Mouse (Mus musculus) intestine, embryonic 16.5 days (tissue): ENCODE measurements around the gene Nfic. TPM values are rescaled to one million over a fixed set of nuclear protein-coding genes. Genes with fewer than 3 reads are reported as not detected.
A peak's percentile ranks its signal among the peaks of the same experiment; 100 is the strongest.

Source experiments
- ATAC-seq: fragments of 200-750 bp; cut with Nextera tagmentation; 2 replicates; pipeline ENCODE4 v1.8.0; 2017; ENCODE audit warnings: moderate TSS enrichment, moderate library complexity
- H3K27ac ChIP-seq: fragments of 300-500 bp; sonication (generic); 2 replicates; pipeline ENCODE4 v1.5.1; 2014; ENCODE audit warnings: mild to moderate bottlenecking, low read length
- H3K27me3 ChIP-seq: fragments of 300-500 bp; sonication (generic); replicated peaks from 2 replicates; pipeline ENCODE4 v1.6.1; 2014; ENCODE audit warnings: low read length, control low read depth, mixed read lengths; ENCODE audit not compliant: control insufficient read depth, insufficient read depth
- H3K36me3 ChIP-seq: fragments of 300-500 bp; sonication (generic); 2 replicates; pipeline ENCODE4 v1.6.1; 2014; ENCODE audit warnings: low read length, control low read depth; ENCODE audit not compliant: control insufficient read depth, insufficient read depth
- H3K4me1 ChIP-seq: fragments of 300-500 bp; sonication (generic); 2 replicates; pipeline ENCODE4 v1.6.1; 2014; ENCODE audit warnings: low read length, control low read depth, mixed read lengths; ENCODE audit not compliant: control insufficient read depth, insufficient read depth
- H3K4me2 ChIP-seq: fragments of 300-500 bp; sonication (generic); 2 replicates; pipeline ENCODE4 v1.6.1; 2014; ENCODE audit warnings: low read depth, low read length, control low read depth
- H3K4me3 ChIP-seq: fragments of 300-500 bp; sonication (generic); 2 replicates; pipeline ENCODE4 v1.5.1; 2014; ENCODE audit warnings: mild to moderate bottlenecking, low read length
- H3K9ac ChIP-seq: fragments of 300-500 bp; sonication (generic); 2 replicates; pipeline ENCODE4 v1.6.1; 2014; ENCODE audit warnings: low read depth, low read length
- H3K9me3 ChIP-seq: fragments of 300-500 bp; sonication (generic); 2 replicates; pipeline ENCODE4 v1.6.1; 2016; ENCODE audit warnings: low read length, control low read depth; ENCODE audit not compliant: control insufficient read depth
- WGBS: fragments of 180-500 bp; shearing (Covaris S2); extraction: QIAGEN DNeasy Blood & Tissue Kit; methylation state at CpG from one replicate; pipeline ENCODE4 v1.1.7; 2014; 5-methylcytosine and 5-hydroxymethylcytosine counted together
- polyA plus RNA-seq: library from polyadenylated mRNA; unstranded; fragments of >200 nt; fragmentation: Nextera tagmentation; extraction: Ambion mirVana; gene quantifications from 2 replicates; pipeline ENCODE4 v1.2.1, GENCODE M21; 2015

Nfic gene
- polyA plus RNA-seq, 1 experiment from 2014 or later: 49.8 TPM

DNA sequence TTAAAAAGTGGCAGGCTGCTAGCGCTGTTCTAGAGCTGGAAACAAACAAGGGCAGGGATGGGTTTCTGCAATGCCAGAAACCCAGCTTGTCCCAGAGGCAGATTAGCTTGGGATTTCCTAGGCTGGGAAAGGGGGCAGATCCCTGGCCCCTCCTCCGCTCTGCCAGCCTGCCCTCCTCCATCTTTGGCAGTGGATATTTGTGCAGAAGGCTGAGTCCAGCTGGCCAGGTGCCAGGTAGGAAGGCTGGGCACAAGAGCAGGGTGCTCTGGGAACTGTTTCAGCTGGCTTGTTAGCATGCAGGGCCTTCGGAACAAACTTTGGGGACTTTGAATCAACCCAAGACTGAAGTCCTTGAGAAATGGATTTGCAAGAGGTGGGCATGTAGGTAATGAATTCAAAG lies 20.0 kb downstream of the Nfic start:
- Histone ChIP-seq H3K4me2 (no peak overlapping the region), H3K27ac (peak overlapping the region; percentile 33; the same call in 1 of the 2 replicates), H3K9me3 (no peaks in the 10 kb centered on the region), H3K4me3 (no peak overlapping the region), H3K27me3 (peaks cover 6% of the 10 kb centered on the region; the same call in 1 of the 2 replicates), H3K36me3 (no peaks in the 10 kb centered on the region), H3K4me1 (peaks cover 24% of the 10 kb centered on the region), H3K9ac (0 out of 2 replicates have a peak overlapping the region, but pooled peaks have one; percentile 29)
- ATAC-seq: no peak
- 66% methylated on average over 3 of the region's 3 CpGs for WGBS

DNA sequence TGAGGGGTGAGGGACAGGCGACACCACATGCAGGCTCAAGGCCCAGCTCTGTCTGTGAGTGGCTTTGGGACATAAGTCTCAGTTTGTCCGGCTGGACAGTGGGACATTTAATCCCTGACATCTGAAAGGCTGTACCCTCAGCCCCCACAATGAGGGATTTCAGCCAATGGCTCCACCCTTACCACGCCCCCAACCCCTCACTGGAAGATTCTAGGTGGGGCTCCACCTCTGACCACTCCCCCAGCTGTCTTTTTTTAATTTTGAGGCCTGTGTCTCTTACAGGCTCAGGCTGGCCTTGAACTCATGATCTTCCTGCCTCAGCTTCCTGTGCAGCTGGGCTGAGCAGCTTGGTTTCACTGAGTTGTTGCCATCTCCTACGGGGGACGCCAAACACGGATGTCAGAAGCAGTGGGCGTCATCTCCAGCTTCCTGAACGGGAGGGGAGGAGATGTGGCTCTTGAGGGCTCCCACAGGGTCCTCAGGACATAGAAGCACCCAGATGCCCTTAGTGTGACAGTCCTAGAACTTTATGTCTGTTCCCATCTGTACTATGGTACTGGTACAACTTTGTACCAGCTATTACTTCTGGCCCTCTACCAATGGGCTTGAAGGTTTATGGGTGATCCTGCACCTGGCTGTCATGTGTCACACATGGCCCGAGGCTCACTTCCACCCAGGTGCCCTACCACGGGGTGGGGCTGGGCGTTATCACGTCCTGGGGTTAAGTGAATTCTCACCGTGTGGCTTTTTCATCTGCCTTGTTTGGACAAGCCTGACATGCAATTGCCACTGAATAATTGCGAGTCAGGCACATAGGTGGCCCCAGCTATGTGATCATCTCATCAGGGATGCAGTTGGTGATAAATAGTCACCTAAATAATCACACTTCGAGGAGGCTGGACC lies 20.8 kb downstream of the Nfic start:
- H3K27ac ChIP-seq: no peak overlapping the region
- H3K4me3 ChIP-seq: no peak overlapping the region
- 49% methylated on average over 15 of the region's 15 CpGs for WGBS
- no peak for ATAC-seq
- H3K4me1 ChIP-seq: peaks cover 25% of the 10 kb centered on the region
- H3K9me3 ChIP-seq: no peaks in the 10 kb centered on the region
- H3K4me2 ChIP-seq: no peak overlapping the region
- H3K9ac ChIP-seq: 0 out of 2 replicates have a peak overlapping the region, but pooled peaks have one; percentile 29
- H3K36me3 ChIP-seq: no peaks in the 10 kb centered on the region
- peaks cover 6% of the 10 kb centered on the region; the same call in 1 of the 2 replicates for H3K27me3 ChIP-seq

DNA sequence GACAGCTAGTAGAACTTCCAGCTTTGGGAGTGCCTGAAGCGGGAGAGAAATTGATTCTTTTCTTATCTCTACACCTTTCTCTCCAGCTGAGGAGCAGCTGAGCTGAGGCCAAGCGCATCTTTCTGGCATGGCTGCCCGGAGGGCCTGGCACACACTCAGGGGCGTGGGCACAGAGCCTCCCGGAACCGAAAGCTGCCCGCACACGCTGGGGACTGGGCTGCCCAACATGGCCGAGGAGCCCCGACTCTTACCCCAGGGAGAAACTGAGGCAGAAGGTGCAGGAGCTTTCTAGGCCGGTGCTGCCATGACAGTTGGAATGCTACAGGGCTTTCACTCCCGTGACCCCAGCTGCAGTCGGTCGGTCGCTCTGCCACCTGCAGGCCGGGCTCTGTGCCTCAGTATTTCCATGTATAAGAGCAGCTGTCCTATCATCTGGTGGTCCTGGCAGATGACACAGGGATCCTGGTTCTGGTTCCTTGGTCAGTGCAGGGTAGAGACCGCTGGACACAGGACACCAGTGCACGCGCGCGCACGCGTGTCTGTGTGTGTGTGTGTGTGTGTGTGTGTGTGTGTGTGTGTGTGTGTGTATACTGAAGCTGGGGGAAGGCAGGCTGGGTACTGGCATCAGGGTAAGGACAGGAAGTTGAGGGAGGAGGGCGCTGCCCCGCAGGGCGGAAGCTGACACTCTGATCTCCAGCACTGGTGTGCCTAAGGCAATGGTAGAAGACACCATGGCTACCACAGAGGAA lies 21.7 kb downstream of the Nfic start:
- Histone ChIP-seq H3K4me2 (no peak overlapping the region), H3K9ac (no peak overlapping the region), H3K27me3 (peaks cover 6% of the 10 kb centered on the region; the same call in 1 of the 2 replicates), H3K9me3 (no peaks in the 10 kb centered on the region), H3K27ac (no peak overlapping the region), H3K4me3 (no peak overlapping the region), H3K36me3 (no peaks in the 10 kb centered on the region), H3K4me1 (peaks cover 29% of the 10 kb centered on the region)
- no peak for ATAC-seq
- WGBS: 78% methylated on average over 26 of the region's 26 CpGs

DNA sequence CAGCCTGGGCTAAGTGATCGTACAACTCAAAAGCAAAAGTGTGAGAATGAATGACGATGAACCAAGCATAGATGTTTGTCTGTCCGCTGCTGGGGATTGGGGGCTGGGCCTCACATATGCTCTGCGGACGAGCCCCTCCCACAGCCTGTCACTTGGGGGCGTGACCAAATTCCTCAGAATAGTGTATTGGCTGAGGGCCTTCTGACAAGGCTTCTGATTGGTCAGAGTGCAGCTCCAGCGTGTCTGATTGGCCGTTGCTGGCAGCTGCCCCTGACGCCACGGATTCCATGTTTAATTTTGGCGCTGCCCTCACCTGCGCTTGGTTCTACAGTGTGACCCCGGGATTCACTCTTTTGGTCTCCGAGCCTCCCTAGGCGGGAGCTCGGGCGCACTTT lies 22.6 kb downstream of the Nfic start:
- H3K9ac ChIP-seq: peak overlapping the region; percentile 48; the same call in 1 of the 2 replicates

DNA sequence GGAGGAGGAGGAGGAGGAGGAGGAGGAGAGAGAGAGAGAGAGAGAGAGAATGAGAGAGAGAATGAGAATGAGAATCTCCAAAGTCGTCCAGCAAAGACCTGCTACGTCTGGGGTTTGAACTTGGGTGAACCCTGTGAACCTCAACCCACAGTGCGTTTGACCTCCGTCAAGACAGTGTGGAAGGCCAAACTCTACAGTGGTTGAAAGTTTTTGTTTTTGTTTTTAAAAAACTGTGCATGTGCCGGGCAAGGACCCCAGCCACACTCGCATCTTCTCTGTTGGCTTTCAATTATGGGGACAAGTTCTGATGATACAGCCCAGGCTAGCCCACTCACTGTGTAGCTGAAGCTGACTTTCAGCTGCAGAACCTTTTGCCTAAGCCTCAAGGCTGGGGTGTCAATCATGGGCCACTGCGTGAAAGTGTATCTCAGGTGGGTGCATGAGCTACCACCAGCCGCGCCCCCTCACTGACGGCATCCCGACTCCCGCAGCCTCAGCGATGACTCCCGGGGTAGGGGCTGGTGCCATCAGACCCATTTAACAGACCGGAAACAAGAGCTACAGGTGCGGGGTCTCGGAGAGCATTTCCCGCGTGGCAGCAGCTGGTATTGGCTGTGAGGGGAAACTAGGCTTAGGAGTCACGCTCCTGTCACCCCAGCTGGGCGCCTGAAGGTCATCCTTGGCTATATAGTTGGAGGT lies 23.1 kb downstream of the Nfic start:
- Histone ChIP-seq H3K27me3 (peaks cover 7% of the 10 kb centered on the region; the same call in 1 of the 2 replicates), H3K9ac (0 out of 2 replicates have a peak overlapping the region, but pooled peaks have one; percentile 21), H3K4me3 (no peak overlapping the region), H3K4me1 (peaks cover 29% of the 10 kb centered on the region), H3K9me3 (no peaks in the 10 kb centered on the region), H3K27ac (no peak overlapping the region), H3K4me2 (peak overlapping the region; percentile 45), H3K36me3 (no peaks in the 10 kb centered on the region)
- 0 out of 2 replicates have a peak, but pooled peaks have one; percentile 0 for ATAC-seq
- 64% methylated on average over 21 of the region's 21 CpGs for WGBS

More for the DNA sequence above, 22.6 kb downstream of the Nfic start:
- Histone ChIP-seq H3K27me3 (peaks cover 6% of the 10 kb centered on the region; the same call in 1 of the 2 replicates), H3K4me2 (peak overlapping the region; percentile 45), H3K27ac (no peak overlapping the region), H3K4me3 (peak overlapping the region; percentile 27), H3K9me3 (no peaks in the 10 kb centered on the region), H3K36me3 (no peaks in the 10 kb centered on the region), H3K4me1 (peaks cover 29% of the 10 kb centered on the region)
- WGBS: 5% methylated on average over 17 of the region's 17 CpGs
- ATAC-seq: peak; percentile 80

DNA sequence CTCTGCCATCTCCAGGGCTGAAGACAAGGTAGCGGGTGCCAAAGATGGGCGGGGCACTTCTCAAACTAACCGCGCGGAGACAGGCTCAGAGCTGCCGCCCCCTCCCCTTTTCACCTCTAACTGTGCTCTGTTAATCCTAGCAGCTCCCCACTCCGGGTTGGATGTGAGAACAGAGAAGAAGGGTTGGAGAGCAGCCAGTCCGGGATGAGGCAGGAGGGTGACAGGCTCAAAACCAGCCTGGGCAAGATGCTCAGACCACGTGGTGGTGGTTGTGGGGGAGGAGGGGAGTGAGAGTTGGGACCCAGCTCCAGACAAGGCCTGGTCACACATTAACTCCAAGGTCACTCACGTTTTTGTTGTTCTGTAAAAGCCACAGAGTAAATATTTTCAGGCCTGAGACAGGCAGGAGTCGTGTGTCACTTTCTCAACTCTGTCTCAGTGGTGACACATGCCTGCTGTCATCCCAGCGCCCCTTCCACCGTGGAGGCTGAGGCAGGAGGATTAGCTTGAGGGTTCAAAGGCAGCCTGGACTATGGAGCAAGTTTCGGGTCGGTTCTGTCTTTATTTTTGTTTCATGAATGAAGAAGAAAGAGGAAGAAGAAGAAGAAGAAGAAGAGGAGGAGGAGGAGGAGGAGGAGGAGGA lies 23.8 kb downstream of the Nfic start:
- peaks cover 36% of the 10 kb centered on the region for H3K4me1 ChIP-seq
- peak overlapping the region; percentile 77; the same call in 1 of the 2 replicates for H3K4me3 ChIP-seq
- H3K36me3 ChIP-seq: no peaks in the 10 kb centered on the region
- no peak overlapping the region for H3K27ac ChIP-seq
- ATAC-seq: no peak
- 17% methylated on average over 15 of the region's 15 CpGs for WGBS
- H3K4me2 ChIP-seq: peak overlapping the region; percentile 93
- 0 out of 2 replicates have a peak overlapping the region, but pooled peaks have one; percentile 79 for H3K9ac ChIP-seq
- no peaks in the 10 kb centered on the region for H3K9me3 ChIP-seq
- H3K27me3 ChIP-seq: peaks cover 8% of the 10 kb centered on the region; the same call in 1 of the 2 replicates

DNA sequence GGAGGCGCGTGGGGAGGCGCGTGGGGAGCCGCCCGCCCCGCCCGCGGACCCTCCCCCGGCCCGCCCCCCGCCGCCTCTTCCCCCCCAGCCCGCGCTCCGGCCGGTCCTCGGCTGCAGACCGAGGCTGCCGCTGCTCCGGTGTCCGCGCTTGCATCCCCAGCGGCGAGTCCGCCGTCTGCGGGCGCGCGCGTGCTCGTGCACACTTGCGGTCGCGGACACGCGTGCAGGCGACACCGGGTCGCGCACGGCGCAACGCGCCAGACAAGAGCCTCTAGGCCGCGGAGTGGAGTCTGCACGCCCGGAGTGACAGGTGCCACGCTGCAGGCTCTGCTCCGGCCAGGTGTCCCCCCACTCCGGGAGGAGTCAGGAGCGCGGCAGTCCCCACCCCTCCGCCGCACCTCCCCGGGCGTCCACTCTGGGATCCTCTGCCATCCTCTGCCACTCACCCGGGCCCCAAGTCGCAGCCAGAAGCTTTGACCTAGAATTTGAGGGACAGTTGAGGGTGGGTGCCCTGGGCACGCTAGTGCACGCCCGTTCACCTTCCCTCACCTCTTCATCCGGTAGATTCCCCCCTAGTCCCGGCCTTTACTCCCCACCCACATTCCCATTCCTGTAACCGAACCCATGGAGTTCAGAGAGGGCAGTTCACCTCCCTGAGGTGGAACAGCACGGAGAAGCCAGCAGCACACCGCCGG lies 24.5 kb downstream of the Nfic start:
- Histone ChIP-seq H3K4me3 (peak overlapping the region; percentile 77), H3K9me3 (no peaks in the 10 kb centered on the region), H3K4me2 (peak overlapping the region; percentile 93), H3K4me1 (peaks cover 37% of the 10 kb centered on the region), H3K36me3 (no peaks in the 10 kb centered on the region), H3K27me3 (peaks cover 8% of the 10 kb centered on the region; the same call in 1 of the 2 replicates), H3K9ac (peak overlapping the region; percentile 79), H3K27ac (peak overlapping the region; percentile 94)
- 3% methylated on average over 57 of the region's 70 CpGs for WGBS
- no peak for ATAC-seq

DNA sequence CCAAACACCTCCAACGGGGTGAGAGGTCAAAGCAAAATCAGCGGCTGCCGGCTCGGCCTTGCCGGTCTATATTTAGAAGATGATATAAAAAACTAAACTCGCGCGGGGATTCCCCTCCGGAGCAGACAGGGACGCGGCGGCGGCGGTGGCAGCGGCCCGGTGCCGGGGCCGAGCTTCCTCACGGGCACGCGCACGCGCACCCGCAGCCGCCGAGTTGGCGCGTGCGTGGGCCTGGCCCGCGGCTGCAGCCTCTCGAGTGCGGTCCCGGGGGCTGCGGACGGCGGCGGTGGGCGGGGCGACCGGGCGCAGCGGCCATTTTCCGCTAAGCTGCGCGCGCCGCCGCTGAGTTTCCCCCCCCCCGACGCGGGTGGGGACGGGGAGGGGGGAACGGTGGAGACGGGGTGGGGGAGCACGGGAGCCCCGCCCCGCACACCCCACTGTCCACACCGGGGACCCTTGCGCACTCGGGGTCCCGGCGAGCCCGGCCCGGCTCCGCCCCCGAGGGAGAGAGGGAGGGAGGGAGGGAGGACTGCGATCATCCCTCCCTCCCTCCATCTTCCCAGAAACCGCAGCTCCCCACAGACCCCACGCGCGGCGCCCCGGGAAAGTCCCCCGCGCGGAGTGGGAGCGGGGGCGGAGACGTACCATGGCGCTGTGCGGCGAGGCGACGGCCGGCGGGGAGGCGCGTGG lies 25.1 kb downstream of the Nfic start:
- H3K9me3 ChIP-seq: no peaks in the 10 kb centered on the region
- peak overlapping the region; percentile 77 for H3K4me3 ChIP-seq
- H3K4me2 ChIP-seq: peak overlapping the region; percentile 93
- under 1% methylated on average over 54 of the region's 89 CpGs for WGBS
- peak overlapping the region; percentile 94 for H3K27ac ChIP-seq
- peaks cover 44% of the 10 kb centered on the region for H3K4me1 ChIP-seq
- peak overlapping the region; percentile 79 for H3K9ac ChIP-seq
- peak; percentile 21 for ATAC-seq
- H3K27me3 ChIP-seq: peaks cover 10% of the 10 kb centered on the region; the same call in 1 of the 2 replicates
- H3K36me3 ChIP-seq: no peaks in the 10 kb centered on the region
